Mouse (Mus musculus): ENCODE measurements around the gene Usp7.

GRCm38 (mm10) chr16:8768588-8768987 lies 23.5 kb downstream of the Usp7 start:
- TF ChIP-seq CTCF (IDR thresholded peaks at IDR 0.05; ENCODE audit: insufficient read depth, low read depth, low read length) (no peak), POLR2A (IDR thresholded peaks at IDR 0.05; ENCODE audit: insufficient read depth, low read depth, low read length) (no peak)
